Mouse (Mus musculus): ENCODE data around the gene Zbtb14. TPM values are rescaled to one million over a fixed set of nuclear protein-coding genes. Genes with fewer than 3 reads are reported as not detected.

The Zbtb14 gene
- total RNA-seq, 4 experiments from 2014 or later = 17.5 to 22.6 (median 20.6) TPM

Other genes with a start within 250 kb of the Zbtb14 start
- under 1 TPM in 1 of 4 experiments, not detected in 3; 0.16 TPM for gene Akain1, start 56.3 kb downstream of the Zbtb14 start, total RNA-seq (2022)